Mouse (Mus musculus) adrenal gland, adult 8-10 months (tissue): ENCODE results near the gene Ppp6r1. TPM values are rescaled to one million over a fixed set of nuclear protein-coding genes. Genes with fewer than 3 reads are reported as not detected.

ENCODE experiments used
- DNase-seq: peaks from one replicate; pipeline ENCODE4 v3.0.0; 2022
- total RNA-seq, 4 experiments: library from RNA; stranded (reverse); gene quantifications; 2 replicates each; pipeline ENCODE4 v1.2.4; 2022

The Ppp6r1 gene
- total RNA-seq: 100 to 1,000 TPM in 1 of 4 experiments, 10 to 100 TPM in 3; 97.9 to 103 (median 98.5) TPM

GRCm38 (mm10) chr7:4658912-4659551 is at the start of gene Ppp6r1:
TSS of gene Ppp6r1 (minus strand) at chr7:4659019.
- DNase-seq: peak; percentile 97

DNA sequence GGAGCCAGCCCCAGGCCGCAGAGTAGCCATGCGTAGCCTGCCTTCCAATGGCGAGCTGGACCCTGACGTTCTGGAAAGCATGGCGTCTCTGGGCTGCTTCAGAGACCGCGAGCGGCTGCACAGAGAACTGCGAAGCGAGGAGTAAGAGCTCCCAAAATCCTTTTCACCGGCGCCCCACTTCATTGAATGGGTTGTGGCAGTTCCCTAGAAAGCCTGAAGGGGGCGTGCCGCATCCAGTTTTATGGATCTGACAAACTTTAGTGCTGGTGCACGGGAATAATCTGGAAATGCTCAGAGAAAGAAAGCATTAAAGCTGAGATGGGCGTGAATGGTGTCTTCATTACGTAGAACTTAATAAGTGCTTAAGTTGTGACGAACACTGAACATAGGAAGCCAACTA is 46.3 kb upstream of the Ppp6r1 start:
- no peak for DNase-seq

DNA sequence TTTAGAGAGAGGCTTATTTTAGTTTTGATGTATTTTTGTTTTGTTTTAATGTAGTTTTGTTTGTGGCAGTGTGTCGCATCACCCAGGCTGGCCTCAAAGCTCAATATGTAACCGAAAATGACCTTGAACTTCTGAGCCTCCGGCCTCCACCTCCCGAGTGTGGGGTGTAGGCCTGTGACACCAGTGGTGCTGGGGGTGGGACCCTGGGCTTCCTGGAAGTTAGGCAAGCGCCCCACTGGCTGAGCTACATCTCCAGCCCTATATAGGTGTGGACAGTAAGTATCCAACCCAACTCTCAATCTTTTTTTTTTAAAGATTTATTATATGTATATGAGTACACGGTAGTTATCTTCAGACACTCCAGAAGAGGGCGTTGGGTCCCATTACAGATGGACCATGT is 44.4 kb upstream of the Ppp6r1 start:
- no peak for DNase-seq

- no peak for DNase-seq
Measured at GRCm38 (mm10) chr7:4702334-4702733, 43.5 kb upstream of the Ppp6r1 start.

GRCm38 (mm10) chr7:4693004-4693403 is 34.2 kb upstream of the Ppp6r1 start:
- no peak for DNase-seq

DNA sequence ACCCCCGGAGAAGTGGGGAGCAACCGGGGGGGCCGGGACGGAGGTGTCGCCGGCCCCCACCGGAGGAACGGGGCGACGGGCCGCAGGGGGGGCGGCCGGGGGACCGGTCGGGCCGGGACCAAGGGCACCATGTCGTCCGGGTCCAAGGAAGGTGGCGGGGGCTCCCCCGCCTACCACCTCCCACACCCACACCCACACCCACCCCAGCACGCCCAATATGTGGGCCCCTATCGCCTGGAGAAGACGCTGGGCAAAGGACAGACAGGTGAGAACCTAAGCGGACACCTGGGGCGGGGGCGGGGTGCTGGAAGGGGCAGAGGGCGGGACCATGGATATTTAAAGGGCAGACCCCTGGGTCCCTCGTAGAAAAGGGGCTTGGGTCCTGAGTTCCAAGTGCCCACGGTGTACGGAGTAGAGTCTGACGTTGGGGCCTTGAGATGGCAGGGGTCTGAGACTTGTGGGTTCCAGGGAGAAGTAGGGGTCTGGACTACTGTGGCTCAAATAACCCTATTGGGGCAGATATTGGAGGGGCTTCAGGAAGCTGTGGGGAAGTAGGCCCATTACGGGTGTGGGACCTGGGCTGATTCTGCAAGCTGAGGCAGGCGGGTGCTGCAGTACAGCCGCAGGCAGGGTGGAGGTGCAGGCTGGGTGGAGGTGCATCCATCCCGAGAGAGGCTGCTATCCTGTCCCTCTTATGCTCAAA is 32.3 kb upstream of the Ppp6r1 start:
- no peak for DNase-seq

DNA sequence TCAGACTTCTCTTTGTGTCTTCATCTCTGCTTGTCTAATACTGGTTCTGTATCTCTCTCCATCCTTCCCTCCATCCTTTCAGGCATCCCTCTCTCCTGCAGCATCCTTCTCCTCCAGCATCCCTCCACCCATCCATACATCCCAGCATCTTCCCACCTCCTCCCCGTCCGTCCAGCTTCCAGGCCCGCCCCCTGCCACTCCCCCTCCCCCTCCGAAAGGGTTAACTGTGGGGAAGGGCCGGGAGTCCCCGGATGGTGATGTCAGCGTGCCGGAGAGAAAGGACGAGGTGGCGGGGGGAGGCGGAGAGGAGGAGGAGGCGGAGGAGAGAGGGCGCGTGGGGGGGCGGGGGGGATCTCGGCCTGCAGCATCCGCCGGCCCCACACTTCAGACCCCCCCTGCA is 31.6 kb upstream of the Ppp6r1 start, which contains the start of gene Brsk1:
TSS of gene Brsk1 (plus strand) at position 218 of the 400 bp plus-strand sequence.
- peak; percentile 43 for DNase-seq

GRCm38 (mm10) chr7:4684632-4685417 is 26.0 kb upstream of the Ppp6r1 start, which contains the start of gene Hspbp1:
TSS of gene Hspbp1 (minus strand) at chr7:4685068.
- DNase-seq: peak; percentile 97

GRCm38 (mm10) chr7:4684203-4684602 is 25.4 kb upstream of the Ppp6r1 start:
- no peak for DNase-seq

DNA sequence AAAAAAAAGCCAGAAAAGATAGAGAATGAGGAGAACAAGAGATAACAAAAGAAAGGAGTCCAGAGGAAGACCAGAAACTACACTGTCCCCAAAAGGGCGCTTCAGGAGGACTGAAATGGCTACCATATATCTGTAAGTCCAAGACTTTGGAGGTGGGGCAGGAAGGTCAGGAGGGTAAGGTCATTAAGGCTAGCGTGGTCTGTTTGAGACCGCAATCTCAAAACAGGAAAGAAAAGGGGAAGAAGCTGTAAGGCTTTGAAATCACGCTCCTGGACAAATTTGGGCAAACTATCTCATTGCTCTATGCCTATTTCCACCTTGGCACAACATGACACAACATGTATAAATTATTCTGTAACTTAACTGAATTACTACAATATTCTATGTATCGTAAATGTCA is 24.5 kb upstream of the Ppp6r1 start:
- DNase-seq: no peak

GRCm38 (mm10) chr7:4675200-4675599 is 16.4 kb upstream of the Ppp6r1 start:
- no peak for DNase-seq

GRCm38 (mm10) chr7:4674114-4674731 is 15.4 kb upstream of the Ppp6r1 start:
- no peak for DNase-seq

DNA sequence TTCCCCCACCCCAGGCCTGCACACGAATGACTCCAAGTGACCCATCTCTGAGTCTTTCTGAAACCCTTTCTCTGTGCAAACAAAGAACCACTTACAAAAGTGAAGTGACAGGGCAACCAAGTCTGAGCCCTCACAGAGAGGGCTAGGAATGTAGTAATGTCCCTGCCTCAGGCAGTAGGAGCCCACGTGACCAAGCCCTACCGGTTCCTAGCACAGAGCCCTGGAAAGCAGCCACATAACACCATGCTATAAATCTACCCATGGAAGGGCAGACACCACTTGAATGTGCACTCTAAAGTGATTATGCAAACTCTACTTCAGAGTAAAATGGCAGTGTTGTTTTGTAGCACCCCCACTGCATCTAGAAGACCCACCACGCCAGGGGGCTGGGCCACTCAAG is 13.1 kb upstream of the Ppp6r1 start:
- DNase-seq: peak; percentile 63

- no peak for DNase-seq
Measured at GRCm38 (mm10) chr7:4670655-4671255, 11.9 kb upstream of the Ppp6r1 start.

GRCm38 (mm10) chr7:4669156-4669555 is 10.3 kb upstream of the Ppp6r1 start:
- DNase-seq: no peak

- no peak for DNase-seq
Measured at GRCm38 (mm10) chr7:4668506-4668905, 9.7 kb upstream of the Ppp6r1 start.

- peak; percentile 69 for DNase-seq
Measured at GRCm38 (mm10) chr7:4666871-4667270, 8.1 kb upstream of the Ppp6r1 start.

DNA sequence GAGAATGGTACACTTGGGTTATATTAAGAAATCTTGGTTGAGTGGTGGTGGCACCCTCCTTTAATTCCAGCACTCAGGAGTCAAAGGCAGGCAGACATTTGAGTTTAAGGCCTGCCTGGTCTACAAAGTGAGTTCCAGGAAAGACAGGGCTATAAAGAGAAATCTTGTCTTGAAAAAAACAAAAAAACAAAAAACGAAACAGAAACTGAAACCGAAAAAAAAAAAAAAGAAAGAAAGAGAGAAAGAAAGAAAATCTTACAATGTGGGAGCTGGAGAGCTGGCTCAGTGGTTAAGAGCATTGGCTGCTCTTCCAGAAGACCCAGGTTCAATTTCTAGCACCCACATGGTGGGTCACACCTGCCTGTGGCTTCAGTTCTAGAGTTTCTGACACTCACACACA is 4.9 kb upstream of the Ppp6r1 start:
- DNase-seq: no peak

DNA sequence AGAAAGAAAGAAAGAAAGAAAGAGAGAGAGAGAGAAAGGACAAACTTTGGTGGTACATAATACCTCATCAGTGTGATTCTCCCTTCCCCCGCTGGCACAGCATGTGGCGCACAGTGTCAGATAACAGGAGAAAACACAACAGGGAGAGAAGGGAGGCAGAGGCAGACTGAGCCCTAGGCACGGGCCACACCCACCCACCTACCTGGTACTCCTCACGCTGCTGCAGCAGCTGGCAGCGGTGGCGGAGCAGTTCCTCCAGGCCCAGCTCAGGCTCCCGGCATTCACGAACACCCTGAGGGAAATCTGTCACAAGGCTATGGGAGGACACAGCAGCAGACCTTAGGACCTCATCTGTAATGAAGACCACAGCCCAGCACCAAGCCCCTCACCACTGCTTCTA is 4.4 kb upstream of the Ppp6r1 start:
- DNase-seq: no peak

DNA sequence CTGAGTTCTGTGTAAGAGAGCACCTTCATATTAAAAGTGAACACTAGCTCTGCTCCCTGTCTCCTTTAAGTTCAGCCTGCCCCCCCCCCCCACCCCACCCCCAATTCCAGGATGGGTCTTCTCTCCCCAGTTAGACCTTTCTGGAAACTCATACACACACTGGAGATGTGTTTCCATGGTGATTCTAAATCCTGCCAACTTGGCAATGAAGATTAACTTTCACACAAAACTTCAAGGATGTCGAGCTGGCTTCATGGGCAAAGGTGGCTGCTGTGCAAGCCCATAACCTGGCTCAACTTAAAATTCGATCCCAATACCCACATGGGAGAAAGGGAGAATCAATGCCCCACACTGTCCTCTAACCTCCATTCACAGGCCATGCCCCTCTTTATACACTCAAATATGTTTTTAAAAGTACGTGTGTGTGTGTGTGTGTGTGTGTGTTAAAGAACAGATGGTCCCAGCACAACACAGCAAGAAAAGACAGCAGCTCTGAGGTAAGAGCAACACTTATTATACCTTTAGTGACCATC is 1.2 kb upstream of the Ppp6r1 start:
- DNase-seq: no peak

DNA sequence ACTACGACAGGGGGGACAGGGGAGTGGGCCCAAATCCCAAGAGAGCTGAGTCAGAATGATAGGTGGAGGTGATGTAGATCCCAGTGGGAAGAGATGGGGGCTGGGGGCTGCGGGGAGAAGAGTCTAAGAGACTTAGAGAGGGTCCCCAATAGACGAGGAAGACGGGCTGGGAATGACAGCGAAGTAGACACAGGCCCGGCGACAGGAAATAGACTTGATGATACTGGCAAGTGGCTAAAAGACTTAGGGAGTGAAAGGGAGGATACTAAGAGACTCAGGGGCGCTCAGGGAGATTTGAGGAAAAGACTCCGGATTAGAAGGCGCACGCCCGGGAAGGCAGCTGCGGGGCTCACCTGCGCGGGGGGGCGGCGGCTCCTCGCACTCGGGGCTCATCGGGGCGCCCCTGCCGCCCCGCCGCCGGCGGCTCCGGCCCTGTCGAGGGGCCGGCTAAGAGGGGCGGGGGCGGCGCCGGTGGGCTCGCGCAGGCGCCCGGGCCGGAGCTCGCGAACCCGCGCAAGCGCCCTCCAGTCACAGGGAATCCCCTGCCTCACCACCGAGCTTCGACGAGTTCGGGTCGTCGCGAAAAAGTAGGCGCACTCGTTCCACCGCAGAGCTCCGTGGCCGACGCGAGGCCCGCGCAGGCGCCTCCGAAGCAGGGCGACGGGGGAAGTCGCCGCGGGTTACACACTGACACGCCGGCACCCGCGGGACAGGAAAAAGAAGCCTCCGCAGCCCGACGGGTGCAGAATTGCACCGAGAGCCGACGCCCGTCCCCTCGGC is 501 bp downstream of the Ppp6r1 start:
- no peak for DNase-seq
